Comparison of ENCODE assay signal across 14 mouse cellular contexts in the genomic region with DNA sequence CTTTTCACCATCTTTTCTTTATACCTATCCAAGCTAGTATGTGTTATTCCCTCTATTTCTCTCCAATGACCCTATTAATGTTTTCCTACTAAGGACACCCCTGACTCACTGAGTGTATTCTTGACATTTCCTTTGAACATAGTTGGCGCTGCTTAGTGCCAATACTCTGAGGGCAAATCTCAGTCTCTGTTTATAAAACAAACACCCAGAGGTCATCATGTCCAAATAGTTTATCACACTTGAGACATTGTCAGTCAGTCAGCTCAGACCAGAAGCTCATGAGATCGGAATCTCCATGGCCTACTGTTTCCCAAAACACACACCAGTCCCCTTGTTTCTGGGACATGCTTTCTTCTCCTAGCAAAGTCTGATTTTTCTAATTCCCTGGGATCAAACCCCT.
"Had no signal": no experiment of that assay in that cellular context is flagged by ENCODE, and none has a peak within 500 bp of the region (broad histone marks: within the 10 kb centered on the region; RNA-seq: fewer than 3 reads in every experiment).

No protein-coding gene starts in this region.

- H3K36me3 ChIP-seq: limb, embryonic 10.5 days; liver, embryonic 13.5 days; midbrain, embryonic 15.5 days; neural tube, embryonic 13.5 days; stomach, embryonic 15.5 days had no signal

- H3K27ac ChIP-seq: left cerebral cortex, adult 2 months; limb, embryonic 10.5 days; liver, embryonic 13.5 days; macrophage; midbrain, embryonic 15.5 days; neural tube, embryonic 13.5 days; stomach, embryonic 15.5 days had no signal

- H3K27me3 ChIP-seq: liver, embryonic 13.5 days; megakaryocyte, embryonic 14.5 days; midbrain, embryonic 15.5 days; neural tube, embryonic 13.5 days; stomach, embryonic 15.5 days had no signal

- ATAC-seq: liver, postnatal 0 days; midbrain, embryonic 15.5 days had no signal

- H3K4me1 ChIP-seq: limb, embryonic 10.5 days; liver, embryonic 13.5 days; megakaryocyte, embryonic 14.5 days; midbrain, embryonic 15.5 days; neural tube, embryonic 13.5 days; stomach, embryonic 15.5 days had no signal

- H3K9me3 ChIP-seq: limb, embryonic 10.5 days; liver, embryonic 13.5 days; megakaryocyte, embryonic 14.5 days; midbrain, embryonic 15.5 days; neural tube, embryonic 13.5 days; stomach, embryonic 15.5 days had no signal

- DNase-seq: kidney, adult 8-10 months; kidney, postnatal 25 days; liver, embryonic 13.5 days; liver, postnatal 0 days; right cerebral cortex, postnatal 14 days; thymus, postnatal 36 days had no signal

- H3K4me3 ChIP-seq: left cerebral cortex, adult 2 months; limb, embryonic 10.5 days; liver, embryonic 13.5 days; megakaryocyte, embryonic 14.5 days; midbrain, embryonic 15.5 days; neural tube, embryonic 13.5 days; stomach, embryonic 15.5 days had no signal

- H3K9ac ChIP-seq: liver, embryonic 13.5 days; liver, postnatal 0 days; midbrain, embryonic 15.5 days; neural tube, embryonic 13.5 days; stomach, embryonic 15.5 days had no signal

- H3K4me2 ChIP-seq: liver, embryonic 13.5 days; midbrain, embryonic 11.5 days; midbrain, embryonic 15.5 days; neural tube, embryonic 13.5 days; stomach, embryonic 15.5 days had no signal
